Mouse (Mus musculus): ENCODE measurements around the gene Npcd. TPM values are rescaled to one million over a fixed set of nuclear protein-coding genes. Genes with fewer than 3 reads are reported as not detected.

Npcd gene
- polyA plus RNA-seq, 1 experiment from 2014 or later: not detected

DNA sequence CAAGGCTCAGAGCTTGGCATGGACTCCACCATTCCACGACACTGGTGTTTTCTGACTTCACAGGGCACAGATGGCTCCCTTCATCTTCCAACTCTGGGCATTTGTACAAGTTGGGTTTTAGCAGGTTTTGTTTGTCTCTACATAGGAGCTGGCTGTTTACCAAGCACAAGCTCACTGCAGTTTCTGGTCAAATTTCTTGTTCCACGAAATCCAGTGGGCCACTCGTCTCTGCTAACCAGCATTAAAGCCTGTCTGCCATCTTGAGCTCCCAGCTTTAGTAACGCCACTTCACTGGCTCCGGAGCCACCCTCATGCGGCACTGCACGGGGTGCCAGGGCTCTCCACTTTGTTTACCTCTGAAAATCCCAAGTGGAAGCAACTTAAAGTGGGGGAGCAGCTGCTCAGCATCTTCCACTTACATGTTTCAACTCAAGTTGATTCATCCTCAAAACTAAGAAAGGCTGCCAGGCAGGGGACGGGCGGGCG lies 67.4 kb downstream of the Npcd start:
- no peak for DNase-seq (ENCODE audit: low spot score)

DNA sequence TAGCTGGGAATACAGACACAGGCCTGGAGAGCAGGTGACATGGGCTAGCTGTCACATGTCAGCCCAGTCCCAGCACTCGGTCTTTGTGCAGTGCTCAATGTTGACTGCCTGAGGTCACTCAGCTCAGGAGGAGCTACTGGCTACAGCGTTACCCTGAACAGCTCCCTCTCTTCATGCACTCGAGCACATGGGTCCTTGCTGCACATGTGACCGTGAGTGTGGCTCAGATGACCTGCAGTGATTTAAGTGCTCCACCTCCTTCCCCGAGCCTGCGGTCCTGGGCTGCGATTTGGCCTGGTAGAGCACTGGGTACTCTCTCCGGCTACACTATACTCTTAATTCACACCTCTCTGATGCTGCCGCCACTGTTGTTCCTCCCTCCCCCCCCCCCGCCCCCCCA lies 67.9 kb downstream of the Npcd start:
- DNase-seq (ENCODE audit: low spot score): no peak

DNA sequence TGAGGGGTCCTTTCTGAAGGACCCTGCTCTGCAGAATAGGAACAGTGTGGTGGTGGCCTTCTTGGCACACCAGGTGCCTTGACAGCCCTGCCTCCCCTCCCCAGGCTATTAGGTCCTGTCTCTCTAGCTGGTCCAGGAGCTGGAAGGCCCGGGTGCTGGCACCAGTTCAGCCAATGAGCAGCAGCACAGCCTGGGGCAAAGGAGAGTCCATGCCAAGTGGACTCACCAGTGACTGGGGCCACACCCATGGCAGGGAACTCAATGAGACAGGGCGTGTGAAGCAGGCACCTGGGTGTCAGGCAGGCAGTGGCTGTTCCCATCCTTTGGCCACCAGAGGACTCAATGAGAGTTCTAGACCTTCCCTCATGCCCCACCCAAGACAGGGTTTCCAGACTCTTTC lies 68.7 kb downstream of the Npcd start:
- no peak for DNase-seq (ENCODE audit: low spot score)

DNA sequence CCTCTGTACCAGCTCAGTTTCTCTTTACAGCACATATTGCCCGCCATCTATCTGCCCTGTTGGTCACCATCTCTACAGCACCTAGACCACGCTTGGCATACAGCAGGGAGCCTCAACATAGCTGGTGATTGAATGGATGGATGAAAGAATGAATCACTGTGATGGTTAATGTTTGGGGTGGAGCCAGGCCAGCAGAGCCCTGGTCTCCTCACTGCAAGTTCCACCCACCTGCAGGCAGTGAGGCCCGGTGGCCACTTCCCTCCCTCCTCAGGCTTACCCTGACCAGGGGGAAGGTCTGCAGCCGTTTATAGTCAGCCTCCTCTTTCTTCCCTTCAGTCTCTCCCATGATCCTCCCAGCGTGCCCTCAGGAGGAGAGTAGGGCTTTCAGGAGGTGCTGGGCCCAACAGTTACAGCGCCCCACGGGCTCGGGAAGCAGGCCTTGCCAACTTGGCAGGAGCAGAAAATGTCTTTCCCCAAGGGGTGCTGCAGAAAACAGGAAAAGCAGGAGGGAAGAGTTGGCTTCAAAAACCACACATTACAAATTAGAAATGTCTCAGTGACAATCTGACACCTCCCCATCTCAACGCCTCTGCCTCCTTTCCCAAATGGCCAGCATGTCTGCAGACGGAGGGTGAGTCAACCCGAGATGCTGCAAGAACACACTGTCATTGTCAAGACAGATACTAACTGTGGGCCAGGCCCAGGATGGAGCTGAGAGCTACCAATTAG lies 69.3 kb downstream of the Npcd start:
- DNase-seq (ENCODE audit: low spot score): no peak

DNA sequence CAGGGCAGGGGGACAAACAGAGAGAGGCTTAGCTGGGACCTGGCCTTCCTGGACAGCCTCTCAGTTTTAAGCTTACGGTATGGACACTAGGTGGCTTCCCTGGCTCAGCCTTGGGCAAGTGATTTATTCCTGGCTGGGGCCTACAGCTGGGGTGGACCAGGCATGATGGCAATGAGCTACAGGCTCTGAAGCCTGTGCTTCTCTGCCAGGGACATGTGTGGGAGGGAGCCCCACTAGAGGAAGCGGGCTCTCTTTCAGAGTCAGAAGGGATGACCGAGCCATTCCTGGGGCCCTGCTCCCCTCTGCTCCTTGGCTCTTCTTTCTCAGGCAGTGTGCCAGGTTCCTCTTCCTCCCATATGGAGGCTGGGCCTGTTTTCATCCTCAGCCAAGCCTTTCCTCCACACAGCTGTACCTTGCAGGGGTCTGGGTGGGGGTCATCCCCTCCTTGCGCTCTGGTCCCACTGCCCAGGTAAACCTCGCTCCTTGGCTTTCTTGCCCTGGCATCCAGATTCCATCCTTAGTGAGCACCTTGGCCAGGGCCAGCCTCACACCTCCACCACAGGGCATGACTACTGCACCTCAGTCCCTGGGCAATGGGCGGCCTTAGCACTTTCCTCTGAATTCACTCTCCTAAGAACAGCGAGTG lies 70.3 kb downstream of the Npcd start:
- no peak for DNase-seq (ENCODE audit: low spot score)

DNA sequence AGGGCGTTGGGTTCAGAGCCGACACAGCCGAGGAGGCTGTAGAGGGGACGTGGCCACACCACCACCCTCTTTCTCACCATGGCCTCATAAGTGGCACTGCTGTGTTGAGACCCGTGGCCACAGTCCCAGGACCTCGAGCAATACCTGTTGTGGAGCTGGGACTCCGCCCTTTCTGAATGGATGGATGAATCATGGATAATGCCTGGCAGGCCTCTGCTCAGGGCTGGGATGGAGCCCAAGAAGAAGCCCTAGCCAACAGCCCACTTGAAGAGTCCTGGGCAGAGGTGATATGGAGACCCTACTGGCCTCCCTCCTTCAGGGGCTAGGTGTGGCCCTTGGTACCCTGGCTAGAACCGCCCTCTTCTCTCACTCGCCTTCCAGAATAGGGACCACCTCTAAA lies 71.0 kb downstream of the Npcd start:
- no peak for DNase-seq (ENCODE audit: low spot score)

DNA sequence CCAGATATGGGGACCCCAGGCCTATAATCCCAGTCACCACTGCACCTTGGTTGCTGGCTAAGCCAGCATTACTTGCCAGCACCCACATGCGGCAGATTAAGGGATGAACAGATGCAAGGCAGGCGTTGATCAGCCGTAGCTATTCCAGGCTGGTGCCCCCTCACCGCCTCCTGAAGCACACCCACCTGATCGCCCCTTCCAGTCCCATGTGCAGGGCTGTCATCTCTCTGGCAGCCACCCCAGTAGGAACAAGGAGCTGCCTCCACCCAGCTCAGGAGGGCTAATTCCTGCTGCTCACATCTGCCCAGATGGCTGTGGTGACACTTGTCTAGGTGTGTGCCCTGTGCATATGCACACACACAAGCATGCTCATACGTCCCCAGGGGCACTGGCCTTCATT lies 73.1 kb downstream of the Npcd start:
- no peak for DNase-seq (ENCODE audit: low spot score)

DNA sequence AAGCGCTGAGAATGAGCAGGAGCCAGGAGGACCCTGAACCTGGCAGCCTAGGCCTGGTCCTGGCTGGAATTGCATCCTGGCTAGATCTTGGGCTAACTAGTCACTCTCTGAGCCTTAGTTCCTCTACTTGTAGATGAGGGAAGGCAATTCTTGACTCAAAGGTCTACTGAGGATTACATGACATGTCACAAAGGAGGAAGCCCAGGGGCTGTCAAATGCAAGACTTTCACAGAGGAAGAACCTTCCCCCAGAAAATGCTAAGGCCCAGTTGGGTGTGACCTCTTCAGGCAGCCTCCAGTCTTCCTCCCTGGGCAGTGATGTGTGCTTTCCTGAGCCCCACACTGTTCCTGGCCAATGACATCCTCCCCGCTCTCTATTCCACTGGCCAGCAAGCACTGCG lies 76.9 kb downstream of the Npcd start:
- DNase-seq (ENCODE audit: low spot score): no peak

DNA sequence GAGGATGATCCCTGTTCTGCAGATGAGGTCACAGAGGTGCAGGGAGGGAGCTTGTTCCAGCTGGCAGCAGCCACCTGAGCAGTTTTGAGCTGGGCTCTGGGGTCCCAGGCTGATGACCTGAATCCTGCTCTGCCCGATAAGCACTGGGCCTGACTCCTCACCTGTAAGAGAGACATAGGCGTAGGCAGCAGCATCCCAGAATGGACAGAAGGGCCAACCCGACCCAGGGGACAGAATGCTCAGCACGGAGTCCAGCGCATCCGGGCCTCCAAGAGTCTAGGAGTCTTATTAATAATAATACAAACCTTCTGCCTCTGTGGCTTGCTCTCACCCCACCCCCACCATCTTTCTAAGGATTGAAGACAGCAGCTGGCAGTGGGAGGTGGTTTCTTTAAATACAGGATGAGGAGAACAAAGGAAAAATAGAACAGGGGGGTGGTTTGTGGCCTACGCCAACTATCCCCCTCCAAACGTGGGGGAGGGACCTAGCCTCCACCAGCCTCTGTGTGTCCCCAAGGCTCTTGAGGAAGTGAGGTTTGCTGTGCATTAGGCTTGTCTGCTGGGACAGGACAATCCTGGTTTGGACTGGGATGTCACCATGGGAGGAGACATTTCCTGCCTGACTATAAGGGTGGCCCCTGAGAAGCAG lies 77.9 kb downstream of the Npcd start:
- DNase-seq (ENCODE audit: low spot score): peak; percentile 65

DNA sequence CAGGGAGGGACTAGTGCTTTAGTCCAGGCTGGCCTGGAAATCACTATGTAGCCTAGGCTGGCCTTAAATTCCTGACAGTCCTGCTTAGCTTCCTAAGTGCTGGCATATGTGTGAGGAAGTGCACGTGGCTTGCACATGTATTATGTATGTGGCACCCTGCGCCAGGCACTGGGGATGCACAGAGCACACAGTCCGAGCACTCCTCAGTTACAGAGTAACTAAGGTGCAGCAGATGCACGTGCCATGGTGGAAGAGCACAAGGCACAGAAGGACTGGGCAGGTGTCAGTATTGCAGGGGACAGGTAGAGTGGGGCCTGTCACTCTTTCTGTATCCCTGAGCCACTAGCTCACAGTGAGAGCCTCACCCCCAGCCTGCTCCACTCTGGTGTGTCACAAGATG lies 78.9 kb downstream of the Npcd start:
- no peak for DNase-seq (ENCODE audit: low spot score)

DNA sequence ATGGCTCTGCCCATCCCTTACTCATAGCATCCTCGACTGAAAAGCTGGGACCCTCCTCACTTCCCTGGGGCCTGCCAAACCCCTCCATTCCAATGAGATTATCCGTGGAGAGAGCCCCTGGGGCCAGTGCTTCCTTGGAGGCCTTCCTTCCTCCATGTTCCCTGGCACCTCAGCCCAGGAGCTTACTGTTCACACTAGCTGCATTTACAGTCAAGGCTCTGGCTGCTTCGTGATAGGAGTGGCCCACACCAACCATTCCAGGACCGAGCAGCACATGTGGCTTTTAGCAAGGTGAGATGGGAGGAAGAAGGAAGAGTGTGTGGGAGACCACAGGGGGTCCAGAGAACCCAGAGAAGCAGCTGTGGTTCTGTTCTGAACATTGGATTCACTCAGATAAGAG lies 80.2 kb downstream of the Npcd start:
- no peak for DNase-seq (ENCODE audit: low spot score)

DNA sequence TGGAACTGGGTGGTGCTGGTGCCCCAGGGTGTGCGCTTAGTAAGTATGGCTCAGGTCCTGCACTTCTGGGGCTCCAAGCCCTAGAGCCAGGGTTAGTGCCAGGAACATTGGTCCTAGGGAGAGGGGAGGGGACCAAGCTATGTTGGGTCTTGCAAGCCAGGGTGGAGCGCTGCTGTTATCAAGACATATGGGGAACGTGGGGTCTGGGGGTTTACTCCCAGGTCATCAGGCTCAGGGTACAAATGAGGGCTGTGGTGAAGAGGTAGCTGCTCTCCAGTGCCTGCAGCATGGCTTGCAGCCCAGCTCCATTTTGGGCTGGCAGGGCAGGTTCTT lies 80.7 kb downstream of the Npcd start:
- no peak for DNase-seq (ENCODE audit: low spot score)

DNA sequence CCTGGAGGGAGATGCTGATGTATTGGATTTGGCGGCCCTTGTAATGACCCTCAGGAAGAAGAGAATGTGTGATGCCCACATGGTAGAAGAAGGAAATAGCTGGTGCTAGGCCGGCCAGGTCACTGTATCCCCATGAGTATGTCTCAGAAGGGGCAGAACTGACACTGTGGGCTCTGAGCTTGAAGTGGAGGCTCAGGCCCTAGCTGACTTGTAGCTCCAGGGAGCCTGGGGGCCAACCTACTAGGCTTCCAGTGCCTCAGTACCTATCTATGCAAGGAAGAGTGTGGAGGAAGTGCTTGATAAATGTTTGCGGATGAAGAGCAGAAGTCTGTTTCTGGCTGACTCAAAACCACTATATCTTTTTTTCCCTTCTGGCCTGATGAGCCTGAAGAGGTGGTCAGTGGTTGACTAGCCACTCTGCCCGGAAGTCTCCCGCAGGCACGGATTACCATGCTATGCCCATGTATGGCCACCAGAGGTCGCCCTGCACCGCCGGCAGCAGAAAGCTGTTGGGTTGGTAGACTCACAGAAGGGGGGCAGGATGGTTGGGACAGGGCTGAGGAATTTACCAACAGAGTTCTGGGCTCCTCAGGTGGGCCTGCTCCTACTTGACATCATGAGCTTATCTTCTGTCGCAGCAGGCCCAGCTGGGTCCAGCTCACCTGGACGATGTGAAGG lies 81.2 kb downstream of the Npcd start:
- DNase-seq (ENCODE audit: low spot score): peak; percentile 75

DNA sequence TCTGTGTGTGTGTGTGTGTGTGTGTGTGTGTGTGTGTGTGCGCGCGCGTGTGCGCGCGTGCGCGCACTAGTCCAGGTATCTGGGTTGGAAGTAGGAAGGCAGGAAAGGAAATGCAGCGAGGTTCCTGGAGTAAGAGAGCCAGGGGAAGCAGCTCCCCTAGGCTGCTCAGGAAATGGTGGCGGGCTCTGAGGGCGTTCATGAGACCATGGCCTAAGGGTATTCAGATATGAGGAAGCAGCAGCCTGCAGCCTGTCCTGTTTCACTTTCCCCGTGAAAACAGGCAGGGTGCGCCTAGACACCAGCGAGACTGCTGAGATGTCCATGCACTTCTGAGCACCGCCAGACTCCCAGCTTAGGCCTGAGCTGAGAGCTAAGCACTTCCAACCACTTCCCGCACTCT lies 82.3 kb downstream of the Npcd start:
- no peak for DNase-seq (ENCODE audit: low spot score)

DNA sequence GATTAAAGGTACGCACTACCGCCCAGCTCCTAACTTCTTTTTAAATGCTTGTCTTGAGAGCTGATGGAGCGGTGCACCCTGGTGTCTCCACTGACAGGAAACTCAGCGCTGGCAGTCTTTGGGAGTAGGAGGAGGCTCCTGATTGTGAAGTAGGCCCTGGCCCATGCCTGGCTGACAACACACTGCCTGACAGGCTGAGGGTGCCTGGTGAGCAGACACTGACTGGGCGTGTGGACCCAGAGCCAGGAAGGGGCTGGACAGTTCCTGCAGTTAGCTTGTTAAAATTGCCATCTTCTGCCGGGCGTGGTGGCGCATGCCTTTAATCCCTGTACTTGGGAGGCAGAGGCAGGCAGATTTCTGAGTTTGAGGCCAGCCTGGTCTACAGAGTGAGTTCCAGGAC lies 83.8 kb downstream of the Npcd start:
- no peak for DNase-seq (ENCODE audit: low spot score)

DNA sequence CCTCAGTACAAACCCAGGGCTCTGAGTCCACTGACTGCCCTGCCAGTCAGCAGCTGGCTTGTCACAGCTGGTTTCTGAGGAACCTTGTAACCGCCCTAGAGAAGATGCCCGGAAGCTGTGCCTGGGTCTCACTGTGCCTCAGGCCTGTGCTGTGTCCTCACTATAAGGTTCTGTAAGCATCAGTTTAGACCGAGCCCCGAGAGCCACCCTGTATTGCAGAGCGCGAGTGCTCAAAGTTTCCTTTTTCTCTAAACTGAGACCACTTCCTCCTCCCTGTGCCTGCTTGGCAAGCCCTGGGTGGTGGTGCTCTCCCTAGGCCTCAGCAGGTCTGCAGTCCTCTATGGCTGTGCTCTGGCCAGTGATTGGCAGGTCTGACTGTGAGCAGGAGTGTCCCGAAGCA lies 84.9 kb downstream of the Npcd start:
- DNase-seq (ENCODE audit: low spot score): no peak

DNA sequence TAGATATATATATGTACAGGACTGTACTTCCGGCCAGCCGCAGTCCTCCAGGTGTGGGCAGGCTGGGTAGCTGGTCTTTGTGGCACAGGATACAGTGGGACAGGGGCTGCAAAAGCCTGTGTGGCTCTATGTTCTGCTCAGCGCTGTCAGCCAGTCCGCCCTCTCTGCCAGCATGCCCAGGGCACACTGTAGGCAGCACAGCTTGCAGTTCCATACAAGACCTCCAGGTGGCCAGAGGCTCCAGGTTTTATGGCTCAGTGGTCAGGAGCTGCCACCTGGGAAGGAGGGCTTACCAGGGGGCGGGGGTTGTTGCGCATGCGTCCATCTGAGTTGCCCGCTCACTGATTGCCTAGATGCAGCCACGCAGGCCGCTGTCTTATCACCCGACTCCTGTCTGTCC lies 86.0 kb downstream of the Npcd start:
- peak; percentile 42 for DNase-seq (ENCODE audit: low spot score)

DNA sequence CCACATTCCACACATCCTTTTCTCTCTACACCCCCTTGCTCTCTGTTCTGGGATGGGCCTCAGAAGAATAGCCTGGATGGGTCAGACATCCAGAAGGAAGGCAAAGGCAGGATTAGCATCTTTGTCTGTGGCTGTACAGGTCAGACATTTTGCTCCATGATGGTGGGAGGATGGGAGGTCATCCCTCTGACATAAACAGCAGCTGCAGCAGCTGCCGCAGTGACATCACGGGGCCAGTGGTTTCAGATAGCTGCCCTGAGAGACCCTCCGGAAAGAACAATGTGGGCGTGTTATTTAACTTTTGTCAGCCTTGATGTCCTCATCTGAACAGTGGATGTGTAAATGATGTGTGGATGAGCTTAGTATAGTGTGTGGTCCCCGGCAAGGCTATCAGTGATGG lies 88.2 kb downstream of the Npcd start:
- DNase-seq (ENCODE audit: low spot score): no peak

DNA sequence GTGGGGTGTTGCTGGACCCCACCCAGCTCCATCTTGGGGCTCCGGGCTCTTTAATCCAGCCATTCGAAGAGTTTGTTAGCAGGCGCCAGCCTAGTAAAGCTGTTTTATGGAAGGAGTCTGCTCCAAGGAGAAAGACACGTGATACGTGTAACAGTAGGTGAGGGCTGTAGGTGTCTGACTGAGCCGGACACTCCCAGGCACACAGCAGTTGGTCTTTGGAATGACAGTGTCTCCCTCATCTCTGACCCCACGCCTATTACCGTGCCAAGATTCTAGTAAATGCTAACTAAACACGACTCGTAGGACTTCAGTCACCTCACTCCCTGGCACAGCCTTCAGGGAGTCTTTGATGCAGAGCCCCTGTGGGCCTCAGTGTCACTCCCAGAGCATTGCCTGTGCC lies 88.7 kb downstream of the Npcd start:
- no peak for DNase-seq (ENCODE audit: low spot score)

DNA sequence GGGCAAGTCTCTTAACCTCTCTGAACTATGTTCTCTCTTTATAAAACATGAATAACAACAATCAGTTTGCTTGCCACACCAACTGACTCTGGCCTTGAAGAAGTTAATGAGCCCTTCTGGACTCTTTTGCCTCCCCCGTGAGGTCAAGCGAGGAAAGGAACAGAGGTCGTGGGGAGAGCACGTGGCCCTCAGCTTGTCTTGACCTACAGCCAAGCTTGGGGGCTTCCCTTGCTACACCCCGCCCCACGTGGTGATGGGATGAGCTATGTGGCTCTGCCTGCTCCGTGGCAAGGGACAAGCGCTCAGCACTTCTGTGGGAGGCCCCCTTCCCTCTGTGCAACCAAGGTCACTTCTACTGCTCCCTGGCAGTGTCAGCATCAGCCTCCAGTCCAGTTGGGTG lies 89.3 kb downstream of the Npcd start:
- DNase-seq (ENCODE audit: low spot score): no peak

DNA sequence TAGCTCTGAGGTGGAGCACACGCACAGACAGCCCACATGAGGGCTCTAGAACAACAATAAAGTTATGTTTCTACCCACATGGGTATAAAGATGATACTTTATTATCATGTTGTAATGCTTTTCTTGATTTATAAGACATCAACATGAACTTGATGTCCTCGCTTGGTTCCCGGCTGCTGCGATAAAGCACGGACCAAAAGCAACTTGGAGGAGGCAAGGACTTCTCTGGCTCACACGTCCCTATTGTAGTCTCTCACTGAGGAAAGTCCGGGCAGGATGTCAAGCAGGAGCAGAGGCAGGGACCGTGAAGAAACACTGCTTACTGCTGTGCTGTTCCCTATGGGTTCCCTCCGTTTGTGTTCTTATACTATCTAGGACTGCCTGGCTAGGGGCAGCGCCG lies 90.0 kb downstream of the Npcd start:
- no peak for DNase-seq (ENCODE audit: low spot score)

DNA sequence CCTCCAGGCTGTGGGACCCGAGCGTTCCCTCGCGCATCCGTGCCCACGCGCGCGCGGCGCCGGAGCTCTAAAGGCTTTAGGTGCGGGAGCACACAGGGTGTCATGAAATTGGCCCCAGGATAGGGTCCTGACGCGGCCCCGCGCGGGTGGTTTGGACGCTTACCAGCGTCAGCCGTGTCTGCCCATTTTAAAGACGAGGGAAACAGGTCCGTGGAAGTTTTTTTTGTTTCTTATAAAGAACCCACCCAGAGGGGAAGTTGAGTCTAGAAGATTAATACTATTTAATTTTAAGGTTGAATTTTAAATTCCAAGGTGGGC lies 91.4 kb downstream of the Npcd start:
- DNase-seq (ENCODE audit: low spot score): no peak
